Mouse (Mus musculus): ENCODE measurements around the gene Lyrm1.

The Lyrm1 gene

GRCm38 (mm10) chr7:119880345-119880744 is 15.3 kb upstream of the Lyrm1 start:
- in situ Hi-C loops (cut with MboI, MseI), result no loop called here

- in situ Hi-C loops (cut with MboI, MseI), result no loop called here
Measured at GRCm38 (mm10) chr7:119881229-119881628, 14.4 kb upstream of the Lyrm1 start.

- in situ Hi-C loops (cut with MboI, MseI), result no loop called here
Measured at GRCm38 (mm10) chr7:119887887-119888286, 7.8 kb upstream of the Lyrm1 start.

DNA sequence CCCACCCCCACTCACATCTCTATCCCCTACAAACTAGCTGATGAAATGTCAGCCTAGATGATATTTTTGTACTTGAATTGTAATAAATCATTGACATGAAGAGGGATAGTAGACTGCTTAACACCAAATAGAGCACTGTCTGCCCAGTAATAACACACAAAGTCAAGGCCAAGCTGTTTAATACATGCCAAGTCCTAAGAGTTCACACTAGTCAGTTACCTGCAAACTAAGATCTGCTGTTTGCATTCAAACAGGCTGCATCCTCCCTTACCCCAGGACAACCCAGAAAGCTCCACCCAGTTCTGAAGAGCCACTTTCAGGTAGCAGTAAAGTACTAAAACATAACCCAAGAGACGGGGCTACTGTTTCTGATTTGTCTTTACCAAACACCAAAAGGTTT is 3.5 kb upstream of the Lyrm1 start:
- in situ Hi-C loops (cut with MboI, MseI), result no loop called here

- in situ Hi-C loops (cut with MboI, MseI), result no loop called here
Measured at GRCm38 (mm10) chr7:119892742-119893141, 2.9 kb upstream of the Lyrm1 start.

- in situ Hi-C loops (cut with MboI, MseI), result no loop called here
Measured at GRCm38 (mm10) chr7:119894818-119895544, 680 bp upstream of the Lyrm1 start.

DNA sequence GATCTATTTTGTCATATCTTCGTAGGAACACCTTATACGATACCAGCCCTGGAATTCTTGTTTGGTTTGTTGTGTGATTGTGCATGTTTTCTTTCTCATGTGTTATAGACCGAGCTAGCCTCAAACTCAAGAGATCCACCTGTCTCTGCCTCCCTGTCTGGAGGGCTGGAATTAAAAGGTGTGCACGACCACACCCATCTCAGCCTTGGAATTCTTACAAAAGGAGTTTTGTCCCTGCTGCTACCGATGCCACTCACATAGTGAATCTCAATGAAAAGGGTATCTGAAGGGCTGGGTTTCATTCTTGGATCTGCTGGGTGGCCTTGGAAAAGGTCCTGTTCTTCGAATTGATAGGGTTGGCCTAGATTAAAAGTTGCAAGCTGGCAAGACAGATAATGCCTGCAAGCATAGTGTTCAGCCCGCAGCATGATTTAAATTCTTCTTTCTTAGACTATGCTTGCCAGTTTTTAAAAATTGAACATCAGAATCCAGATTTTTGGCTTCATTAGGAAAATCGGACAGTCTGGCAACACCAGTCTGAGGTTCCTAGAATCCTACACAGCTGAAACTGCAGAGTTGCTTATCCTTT is 2.0 kb downstream of the Lyrm1 start:
- in situ Hi-C loops (cut with MboI, MseI), result no loop called here

GRCm38 (mm10) chr7:119898247-119898856 is 2.7 kb downstream of the Lyrm1 start:
- in situ Hi-C loops (cut with MboI, MseI), result no loop called here

DNA sequence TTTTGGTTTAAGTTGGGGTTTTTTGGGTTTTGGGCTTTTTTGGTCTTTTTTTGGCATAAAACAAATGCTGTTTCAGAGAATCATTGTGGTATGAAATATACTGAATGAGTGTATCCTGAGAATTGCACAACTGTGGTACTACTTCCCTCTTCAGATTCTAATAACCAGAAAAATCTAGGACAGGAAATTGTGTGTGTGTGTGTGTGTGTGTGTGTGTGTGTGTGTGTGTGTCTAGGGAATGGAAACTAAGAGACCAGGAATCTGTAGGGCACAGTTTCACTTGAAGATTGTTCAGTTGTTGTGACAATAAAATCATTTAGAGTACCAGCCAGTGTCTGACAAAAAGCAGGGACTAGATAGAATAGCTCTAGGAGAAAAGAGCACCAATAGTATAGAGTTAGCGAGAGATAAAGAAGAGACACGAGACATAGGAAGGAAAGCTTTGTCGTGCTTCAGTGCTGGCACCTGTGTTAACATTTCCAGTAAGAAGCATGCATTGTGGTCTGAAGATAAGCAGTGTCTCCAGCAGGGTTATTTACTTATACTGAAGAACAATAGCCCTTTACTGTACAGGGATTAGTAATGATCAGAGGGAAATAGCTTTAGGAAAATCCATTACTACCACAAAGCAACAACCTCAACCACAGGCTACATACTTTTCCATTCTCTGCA is 3.9 kb downstream of the Lyrm1 start:
- in situ Hi-C loops (cut with MboI, MseI), result loop anchor here in 1 of 2 experiments (5.0 kb wide), 1 partner anchor 37 kb away; no protein-coding TSS in a partner anchor

GRCm38 (mm10) chr7:119906523-119907215 is 11.0 kb downstream of the Lyrm1 start:
- in situ Hi-C loops (cut with MboI, MseI), result no loop called here

DNA sequence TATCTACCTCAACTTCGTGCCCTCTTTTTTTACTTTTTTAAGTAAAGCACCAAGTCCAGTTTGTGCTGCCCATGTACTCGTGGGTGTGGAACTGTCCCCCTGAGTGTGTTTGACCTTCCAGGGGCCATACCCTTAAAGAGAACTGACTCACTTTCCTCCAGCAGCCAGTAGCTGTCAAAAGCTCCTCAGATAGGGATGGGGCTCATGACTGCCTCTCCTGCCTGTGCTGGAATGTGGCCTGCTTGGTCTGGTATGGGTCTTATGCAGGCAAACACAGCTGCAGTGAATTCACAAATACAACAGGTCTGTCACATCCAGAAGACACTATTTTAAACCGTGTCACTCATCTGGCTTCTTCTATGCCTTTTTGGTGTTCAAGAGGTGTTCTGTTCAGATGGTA is 16.1 kb downstream of the Lyrm1 start:
- in situ Hi-C loops (cut with MboI, MseI), result no loop called here

DNA sequence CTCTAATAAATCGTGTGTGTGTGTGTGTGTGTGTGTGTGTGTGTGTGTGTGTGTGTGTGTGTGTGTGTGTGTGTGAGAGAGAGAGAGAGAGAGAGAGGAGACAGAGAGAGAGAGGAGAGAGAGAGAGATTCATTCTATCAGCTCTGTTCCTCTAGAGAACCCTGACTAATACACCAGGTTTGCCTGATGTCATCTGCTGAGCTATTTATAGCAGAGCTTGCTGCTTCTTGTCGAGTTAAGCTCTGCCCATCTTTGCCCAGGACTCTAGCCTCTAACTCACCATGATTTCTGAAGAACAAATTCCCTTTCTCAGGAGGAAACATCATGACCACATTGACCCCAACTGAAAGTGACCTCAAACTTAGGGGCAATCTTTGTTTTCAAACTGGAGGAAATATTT is 24.8 kb downstream of the Lyrm1 start:
- in situ Hi-C loops (cut with MboI, MseI), result no loop called here

GRCm38 (mm10) chr7:119921054-119921453 is 25.4 kb downstream of the Lyrm1 start:
- in situ Hi-C loops (cut with MboI, MseI), result no loop called here

- in situ Hi-C loops (cut with MboI, MseI), result loop anchor here in 1 of 2 experiments (25.0 kb wide), 1 partner anchor 1233 kb away; no protein-coding TSS in a partner anchor
Measured at GRCm38 (mm10) chr7:119928783-119929440, 33.3 kb downstream of the Lyrm1 start.

DNA sequence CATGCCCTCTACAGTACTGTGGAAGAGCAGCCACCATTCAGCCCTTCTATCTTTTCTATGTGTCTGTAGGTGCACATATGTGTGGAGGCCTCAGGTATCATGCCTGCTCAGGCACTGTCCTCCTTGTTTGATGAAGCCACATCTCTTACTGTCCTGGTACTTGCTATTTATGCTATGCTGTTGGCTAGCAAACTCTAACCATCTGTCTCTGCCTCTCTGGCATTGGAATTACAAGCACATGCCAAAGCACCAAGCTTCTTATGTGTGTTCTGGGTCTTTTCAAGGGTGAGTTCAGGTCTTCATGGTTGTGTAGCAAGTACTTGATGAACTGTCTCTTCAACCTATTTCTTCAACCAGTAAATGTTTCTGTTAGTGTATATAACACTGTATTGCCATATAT is 40.7 kb downstream of the Lyrm1 start:
- in situ Hi-C loops (cut with MboI, MseI), result loop anchor here in 1 of 2 experiments (25.0 kb wide), 1 partner anchor 1226 kb away; no protein-coding TSS in a partner anchor

DNA sequence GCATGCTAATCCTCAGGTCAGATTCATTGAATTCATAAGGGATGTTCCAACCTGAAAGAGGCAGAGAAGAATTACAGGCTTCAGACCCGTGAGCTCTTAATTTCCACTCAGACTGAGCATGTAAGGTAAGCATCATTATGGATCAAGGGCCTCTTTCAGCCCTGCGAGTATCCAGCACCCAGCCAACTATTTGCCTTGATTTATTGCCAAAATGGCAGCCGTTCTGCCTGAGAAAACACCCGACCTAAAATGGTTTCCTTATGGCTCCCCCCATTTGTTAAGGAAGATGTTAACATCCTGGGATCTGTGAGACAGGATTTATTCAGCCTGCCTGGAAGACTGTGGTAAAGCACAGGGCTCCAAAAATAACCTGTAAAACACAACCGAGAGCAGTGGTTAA is 41.4 kb downstream of the Lyrm1 start:
- in situ Hi-C loops (cut with MboI, MseI), result loop anchor here in 1 of 2 experiments (25.0 kb wide), 1 partner anchor 1225 kb away; no protein-coding TSS in a partner anchor

DNA sequence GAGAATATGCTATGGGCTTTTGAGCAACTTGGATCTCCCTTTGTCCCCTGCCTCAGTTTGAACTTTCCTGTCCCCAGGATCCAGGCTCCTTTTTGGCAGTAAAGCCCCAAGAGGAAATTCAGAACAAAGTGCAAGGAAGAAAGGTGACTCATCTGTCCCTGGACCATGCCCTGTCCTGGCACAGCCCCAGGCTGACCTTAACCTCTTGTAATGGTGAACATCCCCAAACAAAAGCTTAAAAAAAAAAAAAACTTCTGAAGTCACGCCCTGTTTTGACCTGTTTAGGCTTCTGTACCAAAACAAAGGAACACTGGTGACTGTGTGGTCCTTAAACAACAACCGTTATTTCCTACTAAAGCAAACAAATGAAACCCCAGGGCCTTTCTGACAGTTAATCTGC is 45.9 kb downstream of the Lyrm1 start:
- in situ Hi-C loops (cut with MboI, MseI), result loop anchor here (10.0 to 25.0 kb wide), 2 partner anchors 643 to 1221 kb away; no protein-coding TSS in a partner anchor

- in situ Hi-C loops (cut with MboI, MseI), result no loop called here
Measured at GRCm38 (mm10) chr7:119954047-119954446, 58.4 kb downstream of the Lyrm1 start.

GRCm38 (mm10) chr7:119957421-119957820 is 61.8 kb downstream of the Lyrm1 start:
- in situ Hi-C loops (cut with MboI, MseI), result no loop called here

GRCm38 (mm10) chr7:119959091-119959490 is 63.4 kb downstream of the Lyrm1 start:
- in situ Hi-C loops (cut with MboI, MseI), result no loop called here

DNA sequence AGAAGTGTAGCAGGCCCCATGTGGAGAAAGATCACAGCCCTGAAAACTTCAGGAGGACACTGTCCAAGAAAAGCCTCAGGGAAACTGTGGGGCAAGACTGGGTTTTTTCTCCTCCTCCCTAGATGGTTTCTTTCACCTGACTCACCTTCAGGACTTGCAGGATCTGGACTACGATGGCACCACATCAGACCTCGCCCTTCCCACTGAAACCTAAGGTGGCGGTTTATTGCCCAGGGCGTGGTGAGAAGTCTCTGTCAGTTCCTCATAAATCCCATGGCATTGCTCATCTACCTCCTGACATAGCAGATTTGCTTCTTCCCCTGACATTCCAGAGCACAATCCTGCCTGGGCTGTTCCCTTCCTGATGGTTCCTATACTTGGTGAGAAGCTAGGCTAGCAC is 63.8 kb downstream of the Lyrm1 start:
- in situ Hi-C loops (cut with MboI, MseI), result no loop called here
